ENCODE assay signal across 28 mouse cellular contexts in the genomic region with DNA sequence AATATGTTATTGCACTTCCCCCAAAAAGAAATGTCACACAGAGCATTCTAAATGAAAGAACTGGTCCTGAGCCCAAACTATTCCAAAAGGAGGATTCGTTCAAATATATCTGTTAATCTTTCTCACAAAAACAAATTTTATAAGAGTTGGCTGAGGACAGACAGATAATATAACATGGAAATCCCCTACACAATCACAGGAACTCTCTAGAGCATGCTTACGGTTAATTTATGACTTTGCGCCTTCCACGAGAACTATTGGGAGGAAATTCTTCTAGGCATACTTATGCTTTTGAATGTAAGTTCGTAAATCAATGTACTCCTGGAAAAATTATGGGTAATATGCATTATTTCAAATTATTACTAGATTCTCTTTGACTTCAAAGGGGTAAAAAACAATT.
"Had no signal": no experiment of that assay in that cellular context is flagged by ENCODE, and none has a peak within 500 bp of the region (broad histone marks: within the 10 kb centered on the region; RNA-seq: fewer than 3 reads in every experiment).

No protein-coding gene starts in this region.

- DNase-seq: cerebellum, adult 18-20 months; cerebellum, adult 2 months; cerebellum, adult 8-10 months; cerebellum, adult 9-10 months; cerebellum, adult 9-11 months; cerebellum, postnatal 10 days; cerebellum, postnatal 14 days; cerebellum, postnatal 25 days; cerebellum, postnatal 36 days; embryo, embryonic 11 days; forebrain, postnatal 0 days; gastrocnemius, adult 2 months; gastrocnemius, postnatal 10 days; gastrocnemius, postnatal 14 days; gastrocnemius, postnatal 25 days; gastrocnemius, postnatal 36 days; heart, adult 11 months had no signal

- H3K9ac ChIP-seq: embryonic facial prominence, embryonic 12.5 days; embryonic facial prominence, embryonic 13.5 days; embryonic facial prominence, embryonic 15.5 days; forebrain, embryonic 12.5 days; forebrain, embryonic 13.5 days; forebrain, embryonic 15.5 days; forebrain, postnatal 0 days had no signal

- H3K27me3 ChIP-seq: embryonic facial prominence, embryonic 12.5 days; embryonic facial prominence, embryonic 13.5 days; embryonic facial prominence, embryonic 15.5 days; forebrain, embryonic 12.5 days; forebrain, embryonic 13.5 days; forebrain, embryonic 15.5 days had no signal

- H3K4me2 ChIP-seq: embryonic facial prominence, embryonic 12.5 days; embryonic facial prominence, embryonic 13.5 days; embryonic facial prominence, embryonic 15.5 days; forebrain, embryonic 12.5 days; forebrain, embryonic 13.5 days; forebrain, embryonic 15.5 days had no signal

- H3K27ac ChIP-seq: embryonic facial prominence, embryonic 10.5 days; embryonic facial prominence, embryonic 12.5 days; embryonic facial prominence, embryonic 13.5 days; embryonic facial prominence, embryonic 15.5 days; forebrain, embryonic 10.5 days; forebrain, embryonic 12.5 days; forebrain, embryonic 13.5 days; forebrain, embryonic 15.5 days; gastrocnemius, adult 2 months had no signal

- H3K36me3 ChIP-seq: embryonic facial prominence, embryonic 10.5 days; embryonic facial prominence, embryonic 12.5 days; embryonic facial prominence, embryonic 13.5 days; embryonic facial prominence, embryonic 15.5 days; forebrain, embryonic 10.5 days; forebrain, embryonic 12.5 days; forebrain, embryonic 15.5 days had no signal

- H3K4me1 ChIP-seq: embryonic facial prominence, embryonic 10.5 days; embryonic facial prominence, embryonic 12.5 days; embryonic facial prominence, embryonic 13.5 days; embryonic facial prominence, embryonic 15.5 days; forebrain, embryonic 10.5 days; forebrain, embryonic 12.5 days; forebrain, embryonic 13.5 days; forebrain, embryonic 15.5 days had no signal

- H3K4me3 ChIP-seq: embryonic facial prominence, embryonic 10.5 days; embryonic facial prominence, embryonic 12.5 days; embryonic facial prominence, embryonic 13.5 days; embryonic facial prominence, embryonic 15.5 days; erythroblast, embryonic 14.5 days; forebrain, embryonic 10.5 days; forebrain, embryonic 12.5 days; forebrain, embryonic 13.5 days; forebrain, embryonic 15.5 days; gastrocnemius, adult 2 months had no signal

- H3K9me3 ChIP-seq: embryonic facial prominence, embryonic 10.5 days; embryonic facial prominence, embryonic 12.5 days; embryonic facial prominence, embryonic 13.5 days; embryonic facial prominence, embryonic 15.5 days; forebrain, embryonic 10.5 days; forebrain, embryonic 12.5 days; forebrain, embryonic 13.5 days; forebrain, embryonic 15.5 days had no signal

- ATAC-seq: forebrain, embryonic 13.5 days; forebrain, embryonic 14.5 days; forebrain, embryonic 15.5 days; forebrain, embryonic 16.5 days; forebrain, postnatal 0 days had no signal
